Mouse (Mus musculus): ENCODE data around the gene Fam98a. TPM values are rescaled to one million over a fixed set of nuclear protein-coding genes. Genes with fewer than 3 reads are reported as not detected.

Gene Fam98a
- total RNA-seq, 1 experiment, result 29.1 TPM

GRCm38 (mm10) chr17:75503031-75503430 lies 48.7 kb downstream of the Fam98a start:
- TF ChIP-seq ZC3H11A (IDR thresholded peaks at IDR 0.05; ENCODE audit: borderline replicate concordance, low read depth, low read length) (no peak), ZNF384 (IDR thresholded peaks at IDR 0.05; ENCODE audit: low read depth, low read length) (no peak), HCFC1 (IDR thresholded peaks at IDR 0.05; ENCODE audit: borderline replicate concordance, insufficient read depth, low read length) (no peak), MAFK (IDR thresholded peaks at IDR 0.05; ENCODE audit: insufficient read depth, low read depth, low read length) (no peak), CHD2 (IDR thresholded peaks at IDR 0.05; ENCODE audit: low read depth, low read length) (no peak)
- H3K9ac ChIP-seq (ENCODE audit: insufficient read depth, low read depth, low read length, poor library complexity, severe bottlenecking), result no peak overlapping the region
- H3K4me1 ChIP-seq (ENCODE audit: control insufficient read depth in 2 of 2, insufficient read depth in 2 of 2, low read length in 2 of 2, poor library complexity in 1 of 2), result no peaks in the 10 kb centered on the region
- no peak overlapping the region for H3K4me3 ChIP-seq (ENCODE audit: insufficient read depth in 1 of 2, low read depth in 1 of 2, low read length in 2 of 2, poor library complexity in 1 of 2, severe bottlenecking in 1 of 2)
- no peak overlapping the region for H3K27ac ChIP-seq (ENCODE audit: insufficient read depth, low read depth, low read length, poor library complexity, severe bottlenecking)
- in situ Hi-C loops (cut with MboI; ENCODE audit: low sequenced_read_pairs in 2 of 2, unreplicated experiment in 2 of 2), result no loop called here
- H3K9me3 ChIP-seq (ENCODE audit: control insufficient read depth, insufficient read depth, low read depth, low read length), result no peaks in the 10 kb centered on the region
- H3K36me3 ChIP-seq (ENCODE audit: control insufficient read depth, insufficient read depth, low read length, poor library complexity, severe bottlenecking), result no peaks in the 10 kb centered on the region
- no peak for DNase-seq (ENCODE audit: low read depth, low spot score)

GRCm38 (mm10) chr17:75498241-75498651 lies 53.5 kb downstream of the Fam98a start:
- DNase-seq (ENCODE audit: low read depth, low spot score), result no peak
- Histone ChIP-seq H3K4me1 (ENCODE audit: control insufficient read depth in 2 of 2, insufficient read depth in 2 of 2, low read length in 2 of 2, poor library complexity in 1 of 2) (no peaks in the 10 kb centered on the region), H3K36me3 (ENCODE audit: control insufficient read depth, insufficient read depth, low read length, poor library complexity, severe bottlenecking) (no peaks in the 10 kb centered on the region), H3K9ac (ENCODE audit: insufficient read depth, low read depth, low read length, poor library complexity, severe bottlenecking) (no peak overlapping the region), H3K9me3 (ENCODE audit: control insufficient read depth, insufficient read depth, low read depth, low read length) (no peaks in the 10 kb centered on the region), H3K4me3 (ENCODE audit: insufficient read depth in 1 of 2, low read depth in 1 of 2, low read length in 2 of 2, poor library complexity in 1 of 2, severe bottlenecking in 1 of 2) (no peak overlapping the region), H3K27ac (ENCODE audit: insufficient read depth, low read depth, low read length, poor library complexity, severe bottlenecking) (no peak overlapping the region)
- TF ChIP-seq ZNF384 (IDR thresholded peaks at IDR 0.05; ENCODE audit: low read depth, low read length) (no peak), HCFC1 (IDR thresholded peaks at IDR 0.05; ENCODE audit: borderline replicate concordance, insufficient read depth, low read length) (no peak), ZC3H11A (IDR thresholded peaks at IDR 0.05; ENCODE audit: borderline replicate concordance, low read depth, low read length) (no peak), MAFK (IDR thresholded peaks at IDR 0.05; ENCODE audit: insufficient read depth, low read depth, low read length) (no peak), CHD2 (IDR thresholded peaks at IDR 0.05; ENCODE audit: low read depth, low read length) (no peak)
- in situ Hi-C loops (cut with MboI; ENCODE audit: low sequenced_read_pairs in 2 of 2, unreplicated experiment in 2 of 2), result no loop called here

- Histone ChIP-seq H3K4me3 (ENCODE audit: insufficient read depth in 1 of 2, low read depth in 1 of 2, low read length in 2 of 2, poor library complexity in 1 of 2, severe bottlenecking in 1 of 2) (no peak overlapping the region), H3K9me3 (ENCODE audit: control insufficient read depth, insufficient read depth, low read depth, low read length) (no peaks in the 10 kb centered on the region), H3K9ac (ENCODE audit: insufficient read depth, low read depth, low read length, poor library complexity, severe bottlenecking) (no peak overlapping the region), H3K27ac (ENCODE audit: insufficient read depth, low read depth, low read length, poor library complexity, severe bottlenecking) (no peak overlapping the region), H3K36me3 (ENCODE audit: control insufficient read depth, insufficient read depth, low read length, poor library complexity, severe bottlenecking) (no peaks in the 10 kb centered on the region), H3K4me1 (ENCODE audit: control insufficient read depth in 2 of 2, insufficient read depth in 2 of 2, low read length in 2 of 2, poor library complexity in 1 of 2) (no peaks in the 10 kb centered on the region)
- no peak for TF ChIP-seq HCFC1 (IDR thresholded peaks at IDR 0.05; ENCODE audit: borderline replicate concordance, insufficient read depth, low read length)
- TF ChIP-seq CHD2 (IDR thresholded peaks at IDR 0.05; ENCODE audit: low read depth, low read length), result no peak
- TF ChIP-seq MAFK (IDR thresholded peaks at IDR 0.05; ENCODE audit: insufficient read depth, low read depth, low read length), result no peak
- TF ChIP-seq ZC3H11A (IDR thresholded peaks at IDR 0.05; ENCODE audit: borderline replicate concordance, low read depth, low read length), result no peak
- TF ChIP-seq ZNF384 (IDR thresholded peaks at IDR 0.05; ENCODE audit: low read depth, low read length), result no peak
- in situ Hi-C loops (cut with MboI; ENCODE audit: low sequenced_read_pairs in 2 of 2, unreplicated experiment in 2 of 2), result no loop called here
- DNase-seq (ENCODE audit: low read depth, low spot score), result no peak
Observed at GRCm38 (mm10) chr17:75495213-75495612, 56.5 kb downstream of the Fam98a start.

Other genes starting within 250 kb of the Fam98a start
- gene Rasgrp3, start 116.0 kb downstream of the Fam98a start, total RNA-seq (2012; rRNA removed), result 0.16 and 0.85 TPM in 2 replicates

Data from ES-E14 (cell line).